Mouse (Mus musculus) intestine, embryonic 16.5 days (tissue): Measurements from ENCODE around the gene Pheta1. TPM values are rescaled to one million over a fixed set of nuclear protein-coding genes. Genes with fewer than 3 reads are reported as not detected.
"Not testable (repeated sequence)": the region's sequence is repeated elsewhere in the genome, so short reads cannot be mapped to it uniquely, and the experiment has no call there.

Experiments used
- ATAC-seq: fragments of 200-750 bp; cut with Nextera tagmentation; 2 replicates; pipeline ENCODE4 v1.8.0; 2017; ENCODE audit warnings: moderate TSS enrichment, moderate library complexity
- H3K27ac ChIP-seq: fragments of 300-500 bp; sonication (generic); 2 replicates; pipeline ENCODE4 v1.5.1; 2014; ENCODE audit warnings: mild to moderate bottlenecking, low read length
- H3K27me3 ChIP-seq: fragments of 300-500 bp; sonication (generic); replicated peaks from 2 replicates; pipeline ENCODE4 v1.6.1; 2014; ENCODE audit warnings: low read length, control low read depth, mixed read lengths; ENCODE audit not compliant: control insufficient read depth, insufficient read depth
- H3K36me3 ChIP-seq: fragments of 300-500 bp; sonication (generic); 2 replicates; pipeline ENCODE4 v1.6.1; 2014; ENCODE audit warnings: low read length, control low read depth; ENCODE audit not compliant: control insufficient read depth, insufficient read depth
- H3K4me1 ChIP-seq: fragments of 300-500 bp; sonication (generic); 2 replicates; pipeline ENCODE4 v1.6.1; 2014; ENCODE audit warnings: low read length, control low read depth, mixed read lengths; ENCODE audit not compliant: control insufficient read depth, insufficient read depth
- H3K4me2 ChIP-seq: fragments of 300-500 bp; sonication (generic); 2 replicates; pipeline ENCODE4 v1.6.1; 2014; ENCODE audit warnings: low read depth, low read length, control low read depth
- H3K4me3 ChIP-seq: fragments of 300-500 bp; sonication (generic); 2 replicates; pipeline ENCODE4 v1.5.1; 2014; ENCODE audit warnings: mild to moderate bottlenecking, low read length
- H3K9ac ChIP-seq: fragments of 300-500 bp; sonication (generic); 2 replicates; pipeline ENCODE4 v1.6.1; 2014; ENCODE audit warnings: low read depth, low read length
- H3K9me3 ChIP-seq: fragments of 300-500 bp; sonication (generic); 2 replicates; pipeline ENCODE4 v1.6.1; 2016; ENCODE audit warnings: low read length, control low read depth; ENCODE audit not compliant: control insufficient read depth
- WGBS: fragments of 180-500 bp; shearing (Covaris S2); extraction: QIAGEN DNeasy Blood & Tissue Kit; methylation state at CpG from one replicate; pipeline ENCODE4 v1.1.7; 2014; 5-methylcytosine and 5-hydroxymethylcytosine counted together
- polyA plus RNA-seq: library from polyadenylated mRNA; unstranded; fragments of >200 nt; fragmentation: Nextera tagmentation; extraction: Ambion mirVana; gene quantifications from 2 replicates; pipeline ENCODE4 v1.2.1, GENCODE M21; 2015

The Pheta1 gene
- polyA plus RNA-seq, 1 experiment from 2014 or later, result 38.1 TPM

DNA sequence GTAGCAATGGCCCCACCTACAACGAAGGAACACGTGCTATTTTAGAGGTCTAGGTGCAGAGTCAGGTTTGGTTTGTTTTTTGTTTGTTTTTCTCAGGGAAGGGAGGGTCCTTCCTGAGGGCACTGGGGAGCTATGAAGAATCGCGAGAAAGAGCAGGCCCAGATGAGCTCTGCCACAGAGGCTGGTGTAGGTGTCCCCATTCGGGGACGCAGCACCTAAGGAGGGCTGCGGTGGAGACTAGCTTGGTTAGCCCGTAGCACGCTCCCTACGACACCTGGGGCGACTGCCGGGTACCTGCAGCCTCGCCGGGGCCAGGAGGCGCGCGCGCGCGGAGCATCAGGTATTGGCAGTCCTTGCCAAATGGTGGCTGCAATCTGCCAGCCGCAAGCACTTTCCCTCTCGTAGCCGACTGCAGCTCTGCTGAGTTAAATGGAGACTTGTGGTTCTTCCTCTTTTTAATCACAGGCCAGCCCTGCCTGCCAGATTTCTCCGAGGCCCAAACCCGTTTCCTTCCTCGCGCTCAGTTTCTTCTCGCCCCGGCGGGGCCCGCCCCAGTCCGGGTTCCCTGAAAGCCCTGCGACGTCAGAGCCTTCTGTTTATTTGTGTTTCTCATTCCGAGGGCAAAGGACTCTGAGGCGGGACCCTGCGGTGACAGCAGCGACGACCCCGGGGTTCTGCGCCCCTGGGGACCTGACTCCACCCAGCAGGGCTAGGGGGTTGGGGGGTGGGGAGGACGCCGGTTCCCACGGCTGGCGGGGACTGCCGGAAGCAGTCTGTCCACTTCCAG lies 10.2 kb upstream of the Pheta1 start:
- Histone ChIP-seq H3K9me3 (no peaks in the 10 kb centered on the region), H3K27ac (peak overlapping the region; percentile 85), H3K4me1 (peaks cover 41% of the 10 kb centered on the region), H3K9ac (peak overlapping the region; percentile 67), H3K4me2 (peak overlapping the region; percentile 92), H3K36me3 (no peaks in the 10 kb centered on the region), H3K27me3 (no peaks in the 10 kb centered on the region), H3K4me3 (peak overlapping the region; percentile 91)
- ATAC-seq, result no peak
- 1% methylated on average over 46 of the region's 46 CpGs for WGBS

DNA sequence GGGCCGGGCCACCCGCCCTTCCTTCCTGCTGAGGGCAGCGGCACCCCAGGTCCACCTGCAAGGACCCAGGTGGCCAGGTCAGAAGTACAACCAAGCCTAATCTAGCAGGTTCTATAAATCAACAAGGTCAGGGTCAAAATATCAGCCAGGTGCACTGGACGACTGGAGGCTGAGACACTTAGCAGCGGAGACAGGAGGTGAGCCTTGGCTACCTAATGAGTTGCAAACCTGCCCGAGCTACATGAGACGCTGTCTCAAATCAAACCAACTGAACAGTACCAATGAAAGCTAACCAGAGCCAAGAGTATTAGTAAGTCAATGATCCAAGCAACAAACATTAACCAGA lies 9.7 kb upstream of the Pheta1 start:
- H3K27ac ChIP-seq, result peak overlapping the region; percentile 85
- H3K36me3 ChIP-seq, result no peaks in the 10 kb centered on the region
- H3K9ac ChIP-seq, result peak overlapping the region; percentile 67
- 37% methylated on average over 7 of the region's 7 CpGs for WGBS
- H3K27me3 ChIP-seq, result no peaks in the 10 kb centered on the region
- ATAC-seq, result no peak
- H3K4me2 ChIP-seq, result peak overlapping the region; percentile 92
- no peaks in the 10 kb centered on the region for H3K9me3 ChIP-seq
- peaks cover 35% of the 10 kb centered on the region for H3K4me1 ChIP-seq
- H3K4me3 ChIP-seq, result peak overlapping the region; percentile 91

DNA sequence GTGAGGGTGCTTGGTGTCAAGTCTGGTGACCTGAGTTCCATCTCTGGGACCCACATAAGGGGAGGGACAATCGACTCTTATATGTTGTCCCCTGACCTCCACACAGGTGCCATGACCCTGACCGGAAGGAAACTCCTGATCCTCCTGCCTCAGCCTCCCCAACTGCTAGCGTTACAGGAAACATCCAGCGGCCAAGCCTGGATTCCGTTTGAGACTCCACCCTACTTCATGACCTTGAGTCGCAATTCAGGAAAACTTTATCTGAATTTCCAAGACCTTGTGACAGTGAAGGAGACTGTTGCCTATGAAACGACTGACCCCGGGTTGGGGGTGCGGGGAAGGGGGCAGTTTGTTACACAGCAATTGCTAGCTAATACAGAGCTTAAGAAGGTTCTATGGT lies 7.3 kb upstream of the Pheta1 start:
- Histone ChIP-seq H3K4me1 (peaks cover 18% of the 10 kb centered on the region), H3K27ac (no peak overlapping the region), H3K36me3 (no peaks in the 10 kb centered on the region), H3K9ac (no peak overlapping the region), H3K27me3 (no peaks in the 10 kb centered on the region), H3K4me3 (no peak overlapping the region), H3K9me3 (no peaks in the 10 kb centered on the region), H3K4me2 (no peak overlapping the region)
- ATAC-seq, result no peak
- 93% methylated on average over 9 of the region's 9 CpGs for WGBS

DNA sequence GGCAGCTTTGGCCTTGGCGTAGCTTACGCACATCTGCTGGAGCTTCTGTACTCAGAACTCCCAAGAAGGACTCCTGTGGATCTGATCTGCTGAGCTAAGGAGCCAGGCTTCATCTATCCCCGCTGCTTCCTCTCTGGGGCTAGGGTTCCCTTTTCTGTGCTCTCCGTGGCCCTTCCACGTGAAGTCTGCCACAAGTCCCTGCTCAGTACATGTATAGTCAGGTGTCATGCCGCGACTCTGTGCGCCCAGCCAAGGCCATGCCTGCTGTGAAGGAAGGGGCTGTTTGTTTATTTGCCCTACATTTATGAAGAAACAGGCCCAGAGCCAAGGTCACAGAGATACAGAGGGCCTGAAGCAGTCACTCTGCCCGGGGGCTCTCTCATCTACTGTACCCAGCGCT lies 6.8 kb upstream of the Pheta1 start:
- Histone ChIP-seq H3K4me1 (peaks cover 18% of the 10 kb centered on the region), H3K9me3 (no peaks in the 10 kb centered on the region), H3K27me3 (no peaks in the 10 kb centered on the region), H3K36me3 (no peaks in the 10 kb centered on the region), H3K4me2 (0 out of 2 replicates have a peak overlapping the region, but pooled peaks have one; percentile 87), H3K4me3 (no peak overlapping the region), H3K27ac (no peak overlapping the region), H3K9ac (peak overlapping the region; percentile 77; the same call in 1 of the 2 replicates)
- WGBS, result 57% methylated on average over 10 of the region's 10 CpGs
- ATAC-seq, result no peak

DNA sequence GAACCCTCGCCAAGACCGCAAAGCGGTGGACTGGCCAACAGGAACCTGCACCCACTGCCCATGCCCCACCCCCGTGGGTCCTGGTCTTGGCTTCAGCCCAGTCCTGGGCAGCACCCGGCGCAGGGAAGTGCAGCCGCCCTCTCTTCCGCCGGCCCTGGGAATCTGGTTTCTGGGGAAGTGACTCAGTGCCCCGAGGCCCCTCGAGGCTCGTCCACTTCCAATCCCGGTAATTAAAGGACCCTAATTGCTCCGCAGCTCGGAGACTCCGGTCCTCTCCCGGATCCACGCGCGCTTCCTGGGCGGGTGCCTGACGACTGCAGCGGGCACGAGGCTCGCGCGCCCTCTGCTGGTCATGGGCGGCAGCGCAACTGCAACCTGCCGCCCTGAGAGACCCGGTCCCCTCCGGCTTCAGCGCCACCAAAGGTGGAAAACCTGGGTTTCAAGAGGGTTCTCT lies 6.1 kb upstream of the Pheta1 start:
- peak overlapping the region; percentile 56 for H3K4me3 ChIP-seq
- H3K27me3 ChIP-seq, result no peaks in the 10 kb centered on the region
- H3K27ac ChIP-seq, result no peak overlapping the region
- no peaks in the 10 kb centered on the region for H3K36me3 ChIP-seq
- no peaks in the 10 kb centered on the region for H3K9me3 ChIP-seq
- under 1% methylated on average over 33 of the region's 33 CpGs for WGBS
- peaks cover 13% of the 10 kb centered on the region for H3K4me1 ChIP-seq
- peak overlapping the region; percentile 77 for H3K9ac ChIP-seq
- H3K4me2 ChIP-seq, result peak overlapping the region; percentile 87
- ATAC-seq, result peak; percentile 76

DNA sequence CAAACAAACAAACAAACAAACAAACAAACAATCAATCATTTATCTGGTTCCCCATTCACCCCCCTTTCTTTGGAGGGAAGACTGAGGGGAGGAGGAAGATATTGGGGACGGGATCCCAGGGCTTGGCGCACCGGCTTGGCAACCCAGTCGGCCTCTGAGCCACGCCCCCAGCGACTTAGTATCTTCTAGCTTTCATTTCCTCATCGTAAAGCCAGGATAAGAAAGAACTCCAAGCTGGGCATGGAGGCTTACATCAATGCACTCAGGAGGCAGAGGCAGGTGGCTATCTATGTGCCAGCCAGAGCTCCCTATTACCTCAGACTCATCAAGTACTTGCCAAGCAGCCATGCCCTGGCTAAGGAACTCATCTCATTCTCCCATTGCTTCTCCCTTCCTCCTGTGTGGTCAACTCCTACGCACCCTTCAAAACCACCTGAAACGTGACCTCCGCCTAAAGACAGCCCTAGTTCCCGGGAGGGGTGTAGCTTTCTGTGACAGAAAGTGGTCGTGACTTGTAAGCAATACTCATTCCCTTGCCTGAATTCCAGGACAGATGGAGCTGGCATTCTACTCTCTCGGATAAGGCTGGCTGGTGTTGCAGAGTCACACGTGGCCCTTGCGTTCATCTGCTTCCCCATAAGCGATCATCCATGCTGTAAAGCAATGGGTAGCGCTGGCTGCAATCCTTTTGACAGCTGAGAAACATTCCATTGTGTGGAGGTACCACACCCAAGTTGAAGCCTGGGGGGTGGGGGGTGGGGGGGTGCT lies 5.5 kb upstream of the Pheta1 start:
- WGBS, result 15% methylated on average over 17 of the region's 17 CpGs
- no peak overlapping the region for H3K27ac ChIP-seq

DNA sequence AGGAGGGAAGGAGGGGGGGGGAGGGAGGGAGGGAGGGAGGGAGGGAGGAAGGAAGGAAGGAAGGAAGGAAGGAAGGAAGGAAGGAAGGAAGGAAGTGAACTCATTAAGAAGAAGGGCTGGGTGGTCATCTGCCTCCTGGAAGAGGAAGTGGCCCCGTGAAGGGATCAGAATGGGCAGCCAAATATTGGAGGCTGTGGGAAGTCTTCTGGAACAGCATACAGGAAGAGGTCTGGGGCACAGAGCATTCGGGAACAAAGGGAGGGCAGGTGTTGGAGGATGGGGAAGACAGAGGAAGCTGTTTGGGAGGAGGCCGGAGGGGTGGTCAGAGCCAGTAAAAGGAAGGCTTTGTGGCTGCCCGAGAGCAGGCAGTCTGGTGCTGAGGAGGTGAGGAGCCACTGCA lies 3.4 kb upstream of the Pheta1 start:
- Histone ChIP-seq H3K4me1 (peaks cover 13% of the 10 kb centered on the region), H3K4me2 (no peak overlapping the region), H3K27ac (no peak overlapping the region), H3K36me3 (no peaks in the 10 kb centered on the region), H3K4me3 (no peak overlapping the region), H3K27me3 (no peaks in the 10 kb centered on the region), H3K9me3 (no peaks in the 10 kb centered on the region), H3K9ac (no peak overlapping the region)
- no peak for ATAC-seq
- 42% methylated on average over 4 of the region's 4 CpGs for WGBS

More for the DNA sequence above, 5.5 kb upstream of the Pheta1 start:
- H3K27me3 ChIP-seq, result no peaks in the 10 kb centered on the region
- H3K4me2 ChIP-seq, result peak overlapping the region; percentile 87
- peak overlapping the region; percentile 56 for H3K4me3 ChIP-seq
- peak; percentile 45 for ATAC-seq
- H3K4me1 ChIP-seq, result peaks cover 12% of the 10 kb centered on the region
- H3K9ac ChIP-seq, result peak overlapping the region; percentile 77
- no peaks in the 10 kb centered on the region for H3K9me3 ChIP-seq
- no peaks in the 10 kb centered on the region for H3K36me3 ChIP-seq

DNA sequence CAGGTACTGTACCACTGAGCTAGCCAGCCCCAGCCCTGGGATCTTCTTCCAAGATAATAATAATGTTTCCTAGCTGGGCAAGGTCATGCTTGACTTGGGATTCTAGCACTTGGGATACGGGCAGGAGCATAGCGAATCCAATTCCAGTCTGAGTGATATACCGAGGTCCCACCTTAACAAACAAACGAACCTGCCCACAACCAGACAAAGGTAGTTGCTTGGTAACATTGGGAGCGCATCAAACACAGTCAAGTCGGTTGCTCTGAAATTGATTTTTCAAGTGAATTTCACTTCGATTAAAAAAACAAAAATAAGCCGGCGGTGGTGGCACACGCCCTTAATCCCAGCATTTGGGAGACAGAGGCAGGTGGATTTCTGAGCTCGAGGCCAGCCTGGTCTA lies 2.5 kb upstream of the Pheta1 start:
- no peaks in the 10 kb centered on the region for H3K9me3 ChIP-seq
- no peak overlapping the region for H3K4me2 ChIP-seq
- no peak for ATAC-seq
- no peaks in the 10 kb centered on the region; the same call in 1 of the 2 replicates for H3K36me3 ChIP-seq
- no peak overlapping the region for H3K4me3 ChIP-seq
- no peak overlapping the region for H3K27ac ChIP-seq
- 80% methylated on average over 11 of the region's 11 CpGs for WGBS
- no peak overlapping the region for H3K9ac ChIP-seq
- no peaks in the 10 kb centered on the region for H3K27me3 ChIP-seq
- H3K4me1 ChIP-seq, result peaks cover 22% of the 10 kb centered on the region

DNA sequence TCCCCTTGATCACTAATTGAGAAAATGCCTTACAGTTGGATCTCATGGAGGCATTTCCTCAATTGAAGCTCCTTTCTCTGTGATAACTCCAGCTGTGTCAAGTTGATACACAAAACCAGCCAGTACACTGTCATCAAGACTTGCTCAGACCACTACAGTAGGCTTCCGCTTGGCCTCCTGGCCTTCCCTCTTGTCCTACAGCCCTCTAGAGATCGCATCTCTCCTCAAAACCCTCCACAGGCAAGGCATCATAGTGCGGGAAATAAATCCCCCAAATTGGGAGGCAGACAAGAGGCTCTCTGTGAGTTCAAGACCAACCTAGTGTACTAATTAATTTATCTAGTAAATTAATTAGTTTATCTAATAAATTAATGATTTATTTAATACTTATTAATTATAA lies 1.5 kb upstream of the Pheta1 start:
- H3K9me3 ChIP-seq, H3K4me3 ChIP-seq, H3K4me2 ChIP-seq, H3K27me3 ChIP-seq, H3K9ac ChIP-seq, H3K27ac ChIP-seq, ATAC-seq, H3K36me3 ChIP-seq: not testable (repeated sequence)
- WGBS, result 87% methylated on average over 3 of the region's 3 CpGs
- H3K4me1 ChIP-seq, result peaks cover 26% of the 10 kb centered on the region
